Mouse (Mus musculus) stomach, postnatal 0 days (tissue): ENCODE measurements around the gene Ano1. TPM values are rescaled to one million over a fixed set of nuclear protein-coding genes. Genes with fewer than 3 reads are reported as not detected.

Source experiments
- ATAC-seq: fragments of 200-750 bp; cut with Nextera tagmentation; 2 replicates; pipeline ENCODE4 v1.8.0; 2017; ENCODE audit not compliant: low FRiP score, low TSS enrichment
- DNase-seq: peaks from one replicate; pipeline ENCODE4 v3.0.0-alpha.2; 2016; ENCODE audit warnings: low spot score
- H3K27ac ChIP-seq: fragments of 300-500 bp; sonication (generic); replicated peaks from 2 replicates; pipeline ENCODE4 v1.5.1; 2014; ENCODE audit warnings: mild to moderate bottlenecking, control low read depth
- H3K27me3 ChIP-seq: fragments of 300-500 bp; sonication (generic); 2 replicates; pipeline ENCODE4 v1.6.1; 2014; ENCODE audit warnings: low read length; ENCODE audit not compliant: control insufficient read depth, insufficient read depth
- H3K36me3 ChIP-seq: fragments of 300-500 bp; sonication (generic); 2 replicates; pipeline ENCODE4 v1.6.1; 2014; ENCODE audit warnings: low read length, mixed read lengths; ENCODE audit not compliant: control insufficient read depth, insufficient read depth
- H3K4me1 ChIP-seq: fragments of 300-500 bp; sonication (generic); replicated peaks from 2 replicates; pipeline ENCODE4 v1.6.1; 2014; ENCODE audit warnings: antibody characterized with exemption; ENCODE audit not compliant: control insufficient read depth, insufficient read depth
- H3K4me2 ChIP-seq: fragments of 300-500 bp; sonication (generic); replicated peaks from 2 replicates; pipeline ENCODE4 v1.6.1; 2014; ENCODE audit warnings: low read depth, mild to moderate bottlenecking, control low read depth, moderate library complexity
- H3K4me3 ChIP-seq: fragments of 300-500 bp; sonication (generic); 2 replicates; pipeline ENCODE4 v1.5.1; 2014; ENCODE audit warnings: low read depth, low read length, control low read depth
- H3K9ac ChIP-seq: fragments of 300-500 bp; sonication (generic); 2 replicates; pipeline ENCODE4 v1.6.1; 2014; ENCODE audit warnings: mild to moderate bottlenecking, low read length, control low read depth, mixed read lengths
- H3K9me3 ChIP-seq: fragments of 300-500 bp; sonication (generic); 2 replicates; pipeline ENCODE4 v1.6.1; 2016; ENCODE audit warnings: low read length; ENCODE audit not compliant: control insufficient read depth
- CTCF ChIP-seq: IDR thresholded peaks from 2 replicates; pipeline ENCODE4 v1.5.1; 2016; ENCODE audit warnings: antibody characterized with exemption, low read depth, mild to moderate bottlenecking, moderate library complexity
- EP300 ChIP-seq: optimal IDR thresholded peaks from 2 replicates; pipeline ENCODE3; 2016; ENCODE audit warnings: antibody characterized with exemption
- WGBS: fragments of 180-500 bp; shearing (Covaris S2); extraction: QIAGEN DNeasy Blood & Tissue Kit; methylation state at CpG from one replicate; pipeline ENCODE4 v1.1.7; 2014; 5-methylcytosine and 5-hydroxymethylcytosine counted together
- polyA plus RNA-seq: library from polyadenylated mRNA; unstranded; fragments of >200 nt; fragmentation: Nextera tagmentation; extraction: Ambion mirVana; gene quantifications from 2 replicates; pipeline ENCODE4 v1.2.1, GENCODE M21; 2015

The Ano1 gene
- polyA plus RNA-seq, 1 experiment from 2014 or later, result 32.4 TPM

- H3K9me3 ChIP-seq, result no peaks in the 10 kb centered on the region
- TF ChIP-seq EP300, result no peak
- TF ChIP-seq CTCF, result no peak
- no peak overlapping the region for H3K9ac ChIP-seq
- H3K27ac ChIP-seq, result no peak overlapping the region
- DNase-seq (peak; percentile 34), ATAC-seq (no peak)
- no peaks in the 10 kb centered on the region for H3K27me3 ChIP-seq
- H3K4me2 ChIP-seq, result no peak overlapping the region
- 0 out of 2 replicates have a peak, but pooled peaks cover 3% of the 10 kb centered on the region for H3K36me3 ChIP-seq
- WGBS, result 68% methylated on average over 22 of the region's 22 CpGs
- no peak overlapping the region for H3K4me3 ChIP-seq
- no peaks in the 10 kb centered on the region for H3K4me1 ChIP-seq
Observed at GRCm38 (mm10) chr7:144620721-144621681, 130.8 kb downstream of the Ano1 start.

- Histone ChIP-seq H3K4me3 (no peak overlapping the region), H3K27me3 (no peaks in the 10 kb centered on the region), H3K4me1 (no peaks in the 10 kb centered on the region), H3K4me2 (no peak overlapping the region), H3K9me3 (no peaks in the 10 kb centered on the region), H3K36me3 (0 out of 2 replicates have a peak, but pooled peaks cover 3% of the 10 kb centered on the region), H3K27ac (no peak overlapping the region), H3K9ac (no peak overlapping the region)
- no peak for TF ChIP-seq EP300
- no peak for TF ChIP-seq CTCF
- ATAC-seq (no peak), DNase-seq (no peak)
Observed at GRCm38 (mm10) chr7:144620315-144620714, 131.5 kb downstream of the Ano1 start.

GRCm38 (mm10) chr7:144615343-144615742, 136.4 kb downstream of the Ano1 start:
- DNase-seq (no peak), ATAC-seq (no peak)
- Histone ChIP-seq H3K27ac (no peak overlapping the region), H3K4me2 (no peak overlapping the region), H3K9me3 (no peaks in the 10 kb centered on the region), H3K9ac (no peak overlapping the region), H3K4me1 (no peaks in the 10 kb centered on the region; the same call in 1 of the 2 replicates), H3K27me3 (no peaks in the 10 kb centered on the region), H3K36me3 (0 out of 2 replicates have a peak, but pooled peaks cover 3% of the 10 kb centered on the region), H3K4me3 (no peak overlapping the region)
- 71% methylated on average over 6 of the region's 6 CpGs for WGBS
- TF ChIP-seq EP300 (no peak), CTCF (no peak)

GRCm38 (mm10) chr7:144612829-144613228, 138.9 kb downstream of the Ano1 start:
- peak; percentile 31 for DNase-seq

GRCm38 (mm10) chr7:144612351-144612750, 139.4 kb downstream of the Ano1 start:
- Histone ChIP-seq H3K4me2 (no peak overlapping the region), H3K27ac (peak overlapping the region; percentile 77), H3K9me3 (no peaks in the 10 kb centered on the region), H3K27me3 (no peaks in the 10 kb centered on the region), H3K4me1 (no peaks in the 10 kb centered on the region; the same call in 1 of the 2 replicates), H3K9ac (no peak overlapping the region), H3K36me3 (no peaks in the 10 kb centered on the region; the same call in 1 of the 2 replicates), H3K4me3 (no peak overlapping the region)
- ATAC-seq (peak; percentile 56; the same call in 1 of the 2 replicates), DNase-seq (peak; percentile 45)
- 39% methylated on average over 4 of the region's 4 CpGs for WGBS
- TF ChIP-seq EP300 (no peak), CTCF (no peak)

More at GRCm38 (mm10) chr7:144612829-144613228, 138.9 kb downstream of the Ano1 start:
- Histone ChIP-seq H3K4me3 (no peak overlapping the region), H3K36me3 (no peaks in the 10 kb centered on the region), H3K9me3 (no peaks in the 10 kb centered on the region), H3K27me3 (no peaks in the 10 kb centered on the region), H3K9ac (0 out of 2 replicates have a peak overlapping the region, but pooled peaks have one; percentile 8), H3K4me2 (no peak overlapping the region), H3K27ac (peak overlapping the region; percentile 77), H3K4me1 (no peaks in the 10 kb centered on the region; the same call in 1 of the 2 replicates)
- 47% methylated on average over 4 of the region's 4 CpGs for WGBS
- peak; percentile 41 for ATAC-seq
- TF ChIP-seq CTCF (no peak), EP300 (no peak)
